Mouse (Mus musculus): ENCODE results near the gene Olfr770. TPM values are rescaled to one million over a fixed set of nuclear protein-coding genes. Genes with fewer than 3 reads are reported as not detected.

Olfr770 gene
- polyA plus RNA-seq (2015; fragmentation: Illumina TruSeq; extraction: RNeasy Lipid Tissue Mini Kit (QIAGEN cat#74804); ENCODE audit: low read depth, low replicate concordance), result not detected

DNA sequence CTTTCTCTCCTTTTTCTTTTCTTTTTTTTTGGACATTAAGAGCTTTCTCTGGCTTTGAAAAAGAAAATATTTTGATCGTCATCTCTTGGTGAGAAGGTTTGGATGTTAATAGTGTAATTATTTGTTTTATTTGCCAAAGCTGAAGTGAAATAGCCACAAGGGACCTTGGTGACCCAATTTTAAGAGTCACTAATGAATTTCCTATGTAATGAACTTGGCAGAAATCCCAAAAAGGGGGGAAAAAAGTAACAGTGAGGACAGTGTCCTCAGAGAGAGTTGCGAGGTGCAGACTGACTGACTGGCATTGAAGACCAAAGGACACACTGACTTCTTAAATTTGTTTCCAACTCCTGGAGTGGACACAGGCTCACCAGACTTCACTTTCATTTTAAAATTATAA is at the start of gene Olfr770:
Gene Olfr770, minus strand, starts transcription at position 101 of the 400 bp plus-strand sequence.

DNA sequence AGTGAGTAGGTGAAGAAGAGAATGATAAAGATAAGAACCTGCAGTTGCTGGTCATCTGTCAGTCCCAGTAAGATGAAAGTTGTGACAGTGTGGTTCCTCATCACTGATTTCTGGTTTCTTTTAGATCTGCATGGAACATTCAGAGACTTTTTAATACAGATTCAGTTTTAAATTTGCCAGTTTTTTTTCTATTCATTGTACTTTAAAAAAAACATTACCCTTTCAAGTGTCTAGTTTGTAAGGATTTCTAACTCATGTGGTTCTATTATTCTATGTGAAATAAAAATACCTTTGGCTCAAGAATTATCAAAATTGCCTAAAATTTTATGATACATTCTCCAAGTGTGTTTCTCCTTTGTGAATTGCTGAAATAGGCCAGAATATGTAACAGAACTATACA is 48.5 kb upstream of the Olfr770 start, which contains the start of gene Olfr773:
Gene Olfr773, minus strand, starts transcription at position 101 of the 400 bp plus-strand sequence.

GRCm38 (mm10) chr10:129177821-129178220 is 39.0 kb upstream of the Olfr770 start, which contains the start of gene Olfr772:
TSS of gene Olfr772 (minus strand) at chr10:129177921.

DNA sequence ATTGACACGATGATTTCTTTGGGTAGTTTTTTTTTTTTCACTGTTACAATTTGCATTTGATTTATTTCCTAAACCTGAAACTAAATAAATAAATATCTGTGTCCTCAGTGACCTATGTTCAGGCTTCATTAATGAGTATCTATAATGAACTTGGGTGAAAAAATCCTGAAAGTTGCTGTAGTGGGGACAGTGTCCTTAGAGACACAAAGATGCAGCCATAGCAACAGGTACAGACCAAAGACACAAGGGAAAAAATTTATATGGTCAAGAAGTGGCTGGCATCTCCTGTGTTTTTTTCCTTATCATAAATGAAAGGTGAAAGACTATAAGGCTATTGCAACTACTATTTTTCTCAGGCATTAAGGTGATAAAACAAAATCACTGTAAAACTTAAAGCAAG is 25.9 kb upstream of the Olfr770 start, which contains the start of gene Olfr771:
Gene Olfr771, minus strand, starts transcription at position 101 of the 400 bp plus-strand sequence.

DNA sequence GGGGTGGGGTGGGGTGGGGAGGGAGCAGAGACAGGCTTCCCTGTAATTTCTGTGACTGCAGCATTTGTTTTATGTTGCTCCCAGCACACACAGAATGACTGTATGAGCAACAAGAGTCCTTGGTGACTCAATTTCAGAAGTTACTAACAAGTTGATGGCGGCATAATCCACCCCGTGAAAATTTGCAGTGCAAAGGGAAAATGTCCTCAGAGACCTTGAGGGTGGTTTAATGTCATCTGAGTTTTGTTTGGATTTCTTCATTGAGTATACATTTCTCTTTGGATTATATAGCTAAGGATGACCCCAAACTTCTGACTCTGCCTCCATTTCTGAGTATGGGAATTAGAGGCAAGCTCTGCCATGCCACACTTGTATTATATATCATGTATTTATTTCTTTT is 21.0 kb downstream of the Olfr770 start, which contains the start of gene Olfr769:
Gene Olfr769, minus strand, starts transcription at position 101 of the 400 bp plus-strand sequence.

DNA sequence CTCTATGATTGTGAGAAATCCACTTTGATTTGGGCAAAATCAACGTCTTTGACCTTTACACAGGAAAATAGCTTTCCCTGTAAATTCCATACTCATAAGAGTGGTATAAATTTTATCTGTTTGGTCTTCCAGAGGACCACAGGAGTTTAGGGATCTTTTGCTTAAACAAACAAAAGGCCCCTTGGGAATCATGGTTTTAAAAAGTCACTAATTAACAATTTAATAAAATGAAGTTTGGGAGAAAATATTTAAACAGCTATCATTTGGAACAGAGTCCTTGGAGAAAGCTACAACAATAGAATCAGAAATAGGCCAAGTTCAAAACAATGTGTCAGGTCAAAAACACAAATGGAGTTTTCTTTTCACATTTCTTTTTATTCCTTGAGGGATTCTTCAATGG is 39.5 kb downstream of the Olfr770 start, which contains the start of gene Olfr768:
Gene Olfr768, minus strand, starts transcription at position 101 of the 400 bp plus-strand sequence.

DNA sequence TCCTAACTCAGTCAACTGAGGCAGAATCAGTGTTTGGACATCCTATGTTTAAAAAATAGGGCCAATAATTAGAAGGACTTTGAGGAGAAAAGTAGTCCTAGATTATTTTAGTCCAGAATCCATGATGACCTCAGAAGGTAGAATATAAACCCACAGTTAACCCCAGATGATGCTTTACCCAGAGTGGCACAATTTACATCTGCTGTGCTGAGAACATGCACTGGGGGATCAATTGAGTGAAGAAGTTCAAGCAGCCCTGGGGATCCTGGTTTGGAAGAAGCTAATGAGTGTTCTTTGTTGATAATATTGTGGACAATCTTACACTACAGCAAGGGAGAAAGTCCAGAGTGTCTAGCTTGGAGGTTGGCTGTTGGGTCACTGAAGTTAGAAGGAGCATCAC is 56.0 kb downstream of the Olfr770 start, which contains the start of gene Olfr767:
Gene Olfr767, minus strand, starts transcription at position 101 of the 400 bp plus-strand sequence.

Other genes with a start within 250 kb of the Olfr770 start
- 12.4 TPM for gene Gdf11, start 247.3 kb downstream of the Olfr770 start, polyA plus RNA-seq (2015; fragmentation: Illumina TruSeq; extraction: RNeasy Lipid Tissue Mini Kit (QIAGEN cat#74804); ENCODE audit: low read depth, low replicate concordance)
- 142 TPM for gene Cd63, start 238.0 kb downstream of the Olfr770 start, polyA plus RNA-seq (2015; fragmentation: Illumina TruSeq; extraction: RNeasy Lipid Tissue Mini Kit (QIAGEN cat#74804); ENCODE audit: low read depth, low replicate concordance)
- 12.8 TPM for gene Rdh5, start 216.1 kb downstream of the Olfr770 start, polyA plus RNA-seq (2015; fragmentation: Illumina TruSeq; extraction: RNeasy Lipid Tissue Mini Kit (QIAGEN cat#74804); ENCODE audit: low read depth, low replicate concordance)
- 236 TPM for gene Bloc1s1, start 215.0 kb downstream of the Olfr770 start, polyA plus RNA-seq (2015; fragmentation: Illumina TruSeq; extraction: RNeasy Lipid Tissue Mini Kit (QIAGEN cat#74804); ENCODE audit: low read depth, low replicate concordance)
- gene Itga7, start 205.2 kb downstream of the Olfr770 start, polyA plus RNA-seq (2015; fragmentation: Illumina TruSeq; extraction: RNeasy Lipid Tissue Mini Kit (QIAGEN cat#74804); ENCODE audit: low read depth, low replicate concordance), result 14.0 TPM
- gene Mettl7b, start 178.0 kb downstream of the Olfr770 start, polyA plus RNA-seq (2015; fragmentation: Illumina TruSeq; extraction: RNeasy Lipid Tissue Mini Kit (QIAGEN cat#74804); ENCODE audit: low read depth, low replicate concordance), result not detected
- not detected for gene Olfr9, start 149.6 kb downstream of the Olfr770 start, polyA plus RNA-seq (2015; fragmentation: Illumina TruSeq; extraction: RNeasy Lipid Tissue Mini Kit (QIAGEN cat#74804); ENCODE audit: low read depth, low replicate concordance)
- not detected for gene Olfr763, start 128.2 kb downstream of the Olfr770 start, polyA plus RNA-seq (2015; fragmentation: Illumina TruSeq; extraction: RNeasy Lipid Tissue Mini Kit (QIAGEN cat#74804); ENCODE audit: low read depth, low replicate concordance)
- gene Olfr764-ps1, start 99.1 kb downstream of the Olfr770 start, polyA plus RNA-seq (2015; fragmentation: Illumina TruSeq; extraction: RNeasy Lipid Tissue Mini Kit (QIAGEN cat#74804); ENCODE audit: low read depth, low replicate concordance), result not detected
- gene Olfr765, start 89.0 kb downstream of the Olfr770 start, polyA plus RNA-seq (2015; fragmentation: Illumina TruSeq; extraction: RNeasy Lipid Tissue Mini Kit (QIAGEN cat#74804); ENCODE audit: low read depth, low replicate concordance), result not detected
- not detected for gene Olfr766-ps1, start 70.0 kb downstream of the Olfr770 start, polyA plus RNA-seq (2015; fragmentation: Illumina TruSeq; extraction: RNeasy Lipid Tissue Mini Kit (QIAGEN cat#74804); ENCODE audit: low read depth, low replicate concordance)
- not detected for gene Olfr767, start 56.1 kb downstream of the Olfr770 start, polyA plus RNA-seq (2015; fragmentation: Illumina TruSeq; extraction: RNeasy Lipid Tissue Mini Kit (QIAGEN cat#74804); ENCODE audit: low read depth, low replicate concordance)
- gene Olfr768, start 39.6 kb downstream of the Olfr770 start, polyA plus RNA-seq (2015; fragmentation: Illumina TruSeq; extraction: RNeasy Lipid Tissue Mini Kit (QIAGEN cat#74804); ENCODE audit: low read depth, low replicate concordance), result not detected
- not detected for gene Olfr769, start 21.1 kb downstream of the Olfr770 start, polyA plus RNA-seq (2015; fragmentation: Illumina TruSeq; extraction: RNeasy Lipid Tissue Mini Kit (QIAGEN cat#74804); ENCODE audit: low read depth, low replicate concordance)
- not detected for gene Olfr771, start 25.8 kb upstream of the Olfr770 start, polyA plus RNA-seq (2015; fragmentation: Illumina TruSeq; extraction: RNeasy Lipid Tissue Mini Kit (QIAGEN cat#74804); ENCODE audit: low read depth, low replicate concordance)
- not detected for gene Olfr772, start 38.9 kb upstream of the Olfr770 start, polyA plus RNA-seq (2015; fragmentation: Illumina TruSeq; extraction: RNeasy Lipid Tissue Mini Kit (QIAGEN cat#74804); ENCODE audit: low read depth, low replicate concordance)
- not detected for gene Olfr773, start 48.4 kb upstream of the Olfr770 start, polyA plus RNA-seq (2015; fragmentation: Illumina TruSeq; extraction: RNeasy Lipid Tissue Mini Kit (QIAGEN cat#74804); ENCODE audit: low read depth, low replicate concordance)
- gene Olfr774, start 97.2 kb upstream of the Olfr770 start, polyA plus RNA-seq (2015; fragmentation: Illumina TruSeq; extraction: RNeasy Lipid Tissue Mini Kit (QIAGEN cat#74804); ENCODE audit: low read depth, low replicate concordance), result not detected
- gene Olfr775, start 109.4 kb upstream of the Olfr770 start, polyA plus RNA-seq (2015; fragmentation: Illumina TruSeq; extraction: RNeasy Lipid Tissue Mini Kit (QIAGEN cat#74804); ENCODE audit: low read depth, low replicate concordance), result not detected
- gene Olfr776, start 120.1 kb upstream of the Olfr770 start, polyA plus RNA-seq (2015; fragmentation: Illumina TruSeq; extraction: RNeasy Lipid Tissue Mini Kit (QIAGEN cat#74804); ENCODE audit: low read depth, low replicate concordance), result not detected
- gene Olfr777, start 132.5 kb upstream of the Olfr770 start, polyA plus RNA-seq (2015; fragmentation: Illumina TruSeq; extraction: RNeasy Lipid Tissue Mini Kit (QIAGEN cat#74804); ENCODE audit: low read depth, low replicate concordance), result not detected
- not detected for gene Olfr780, start 179.1 kb upstream of the Olfr770 start, polyA plus RNA-seq (2015; fragmentation: Illumina TruSeq; extraction: RNeasy Lipid Tissue Mini Kit (QIAGEN cat#74804); ENCODE audit: low read depth, low replicate concordance)
- not detected for gene Olfr781, start 189.9 kb upstream of the Olfr770 start, polyA plus RNA-seq (2015; fragmentation: Illumina TruSeq; extraction: RNeasy Lipid Tissue Mini Kit (QIAGEN cat#74804); ENCODE audit: low read depth, low replicate concordance)
- not detected for gene Olfr782, start 209.9 kb upstream of the Olfr770 start, polyA plus RNA-seq (2015; fragmentation: Illumina TruSeq; extraction: RNeasy Lipid Tissue Mini Kit (QIAGEN cat#74804); ENCODE audit: low read depth, low replicate concordance)
- not detected for gene Olfr784, start 245.1 kb upstream of the Olfr770 start, polyA plus RNA-seq (2015; fragmentation: Illumina TruSeq; extraction: RNeasy Lipid Tissue Mini Kit (QIAGEN cat#74804); ENCODE audit: low read depth, low replicate concordance)